Mouse (Mus musculus) adrenal gland, adult 10 weeks (tissue): ENCODE measurements around the gene Flii. TPM values are rescaled to one million over a fixed set of nuclear protein-coding genes. Genes with fewer than 3 reads are reported as not detected.

Experiments used
- polyA plus RNA-seq: library from polyadenylated mRNA; stranded (reverse); fragments of 350-450 nt; fragmentation: Illumina TruSeq; extraction: RNeasy Lipid Tissue Mini Kit (QIAGEN cat#74804); gene quantifications from one replicate; pipeline ENCODE4 v1.2.3, GENCODE M21; 2014; ENCODE audit warnings: low read depth, low replicate concordance

The Flii gene
- polyA plus RNA-seq, result 8.9 TPM

GRCm38 (mm10) chr11:60726601-60727391, at the start of gene Flii:
Gene Flii, minus strand, starts transcription at chr11:60727263.

GRCm38 (mm10) chr11:60728260-60728761, 1.2 kb upstream of the Flii start, which contains the start of gene Mief2:
Gene Mief2, plus strand, starts transcription at chr11:60728398.

GRCm38 (mm10) chr11:60699524-60700075, 27.5 kb downstream of the Flii start, which contains the start of gene Llgl1:
Gene Llgl1, plus strand, starts transcription at chr11:60699723.

Other genes with a start within 250 kb of the Flii start
- 89.8 TPM for gene Alkbh5, start 190.9 kb downstream of the Flii start, polyA plus RNA-seq
- gene Llgl1, start 27.5 kb downstream of the Flii start, polyA plus RNA-seq, result 0.52 TPM
- 0.87 TPM for gene Mief2, start 1.1 kb upstream of the Flii start, polyA plus RNA-seq
- gene Top3a, start 50.1 kb upstream of the Flii start, polyA plus RNA-seq, result 4.9 TPM
- gene Smcr8, start 50.3 kb upstream of the Flii start, polyA plus RNA-seq, result 14.1 TPM
- gene Shmt1, start 84.5 kb upstream of the Flii start, polyA plus RNA-seq, result 40.2 TPM
- gene Dhrs7b, start 103.4 kb upstream of the Flii start, polyA plus RNA-seq, result 5.1 TPM
- 16.0 TPM for gene Tmem11, start 152.0 kb upstream of the Flii start, polyA plus RNA-seq
- 2.3 TPM for gene Natd1, start 187.5 kb upstream of the Flii start, polyA plus RNA-seq
- 18.3 TPM for gene Map2k3, start 204.8 kb upstream of the Flii start, polyA plus RNA-seq